Mouse (Mus musculus): ENCODE results near the gene Sik2. TPM values are rescaled to one million over a fixed set of nuclear protein-coding genes. Genes with fewer than 3 reads are reported as not detected.

Sik2 gene
- polyA plus RNA-seq, 1 experiment from 2014 or later, result 20.5 TPM

- Histone ChIP-seq H3K4me2 (ENCODE audit: low read depth, low read length) (no peak overlapping the region), H3K4me3 (replicated peaks; ENCODE audit: low read length) (no peak overlapping the region), H3K9ac (ENCODE audit: low read length) (no peak overlapping the region), H3K27ac (ENCODE audit: low read length) (no peak overlapping the region), H3K36me3 (ENCODE audit: control insufficient read depth, insufficient read depth, low read length) (no peaks in the 10 kb centered on the region), H3K27me3 (ENCODE audit: control insufficient read depth, insufficient read depth, low read length) (no peaks in the 10 kb centered on the region), H3K4me1 (ENCODE audit: control insufficient read depth, insufficient read depth, low read length) (0 out of 2 replicates have a peak, but pooled peaks cover 4% of the 10 kb centered on the region), H3K9me3 (replicated peaks; ENCODE audit: control insufficient read depth, low read length) (no peaks in the 10 kb centered on the region)
- 15% methylated on average over 1 of the region's 1 CpGs for WGBS
- ATAC-seq (ENCODE audit: insufficient read depth, low FRiP score), result no peak
Observed at GRCm38 (mm10) chr9:51030147-51030546, 21.3 kb upstream of the Sik2 start.

GRCm38 (mm10) chr9:51026952-51027351 is 18.1 kb upstream of the Sik2 start:
- no peak for ATAC-seq (ENCODE audit: insufficient read depth, low FRiP score)
- no peak overlapping the region for H3K4me2 ChIP-seq (ENCODE audit: low read depth, low read length)
- 86% methylated on average over 1 of the region's 1 CpGs for WGBS
- no peaks in the 10 kb centered on the region for H3K27me3 ChIP-seq (ENCODE audit: control insufficient read depth, insufficient read depth, low read length)
- no peaks in the 10 kb centered on the region for H3K9me3 ChIP-seq (replicated peaks; ENCODE audit: control insufficient read depth, low read length)
- no peaks in the 10 kb centered on the region for H3K36me3 ChIP-seq (ENCODE audit: control insufficient read depth, insufficient read depth, low read length)
- 0 out of 2 replicates have a peak, but pooled peaks cover 4% of the 10 kb centered on the region for H3K4me1 ChIP-seq (ENCODE audit: control insufficient read depth, insufficient read depth, low read length)
- no peak overlapping the region for H3K4me3 ChIP-seq (replicated peaks; ENCODE audit: low read length)
- H3K9ac ChIP-seq (ENCODE audit: low read length), result no peak overlapping the region
- H3K27ac ChIP-seq (ENCODE audit: low read length), result no peak overlapping the region

- Histone ChIP-seq H3K9me3 (replicated peaks; ENCODE audit: control insufficient read depth, low read length) (no peaks in the 10 kb centered on the region), H3K4me2 (ENCODE audit: low read depth, low read length) (no peak overlapping the region), H3K9ac (ENCODE audit: low read length) (no peak overlapping the region), H3K36me3 (ENCODE audit: control insufficient read depth, insufficient read depth, low read length) (no peaks in the 10 kb centered on the region), H3K27me3 (ENCODE audit: control insufficient read depth, insufficient read depth, low read length) (no peaks in the 10 kb centered on the region), H3K4me3 (replicated peaks; ENCODE audit: low read length) (no peak overlapping the region), H3K4me1 (ENCODE audit: control insufficient read depth, insufficient read depth, low read length) (no peaks in the 10 kb centered on the region), H3K27ac (ENCODE audit: low read length) (no peak overlapping the region)
- 84% methylated on average over 4 of the region's 4 CpGs for WGBS
- no peak for ATAC-seq (ENCODE audit: insufficient read depth, low FRiP score)
Observed at GRCm38 (mm10) chr9:51021123-51021795, 12.4 kb upstream of the Sik2 start.

- no peak for ATAC-seq (ENCODE audit: insufficient read depth, low FRiP score)
Observed at GRCm38 (mm10) chr9:51020351-51020750, 11.5 kb upstream of the Sik2 start.

GRCm38 (mm10) chr9:51019670-51020069 is 10.8 kb upstream of the Sik2 start:
- 66% methylated on average over 7 of the region's 7 CpGs for WGBS
- Histone ChIP-seq H3K27me3 (ENCODE audit: control insufficient read depth, insufficient read depth, low read length) (no peaks in the 10 kb centered on the region), H3K9me3 (replicated peaks; ENCODE audit: control insufficient read depth, low read length) (no peaks in the 10 kb centered on the region), H3K4me2 (ENCODE audit: low read depth, low read length) (no peak overlapping the region), H3K27ac (ENCODE audit: low read length) (no peak overlapping the region), H3K36me3 (ENCODE audit: control insufficient read depth, insufficient read depth, low read length) (no peaks in the 10 kb centered on the region), H3K4me1 (ENCODE audit: control insufficient read depth, insufficient read depth, low read length) (no peaks in the 10 kb centered on the region), H3K4me3 (replicated peaks; ENCODE audit: low read length) (no peak overlapping the region), H3K9ac (ENCODE audit: low read length) (no peak overlapping the region)
- ATAC-seq (ENCODE audit: insufficient read depth, low FRiP score), result no peak

More at GRCm38 (mm10) chr9:51020351-51020750, 11.5 kb upstream of the Sik2 start:
- H3K4me1 ChIP-seq (ENCODE audit: control insufficient read depth, insufficient read depth, low read length), result no peaks in the 10 kb centered on the region
- H3K36me3 ChIP-seq (ENCODE audit: control insufficient read depth, insufficient read depth, low read length), result no peaks in the 10 kb centered on the region
- H3K27ac ChIP-seq (ENCODE audit: low read length), result no peak overlapping the region
- H3K4me2 ChIP-seq (ENCODE audit: low read depth, low read length), result no peak overlapping the region
- H3K27me3 ChIP-seq (ENCODE audit: control insufficient read depth, insufficient read depth, low read length), result no peaks in the 10 kb centered on the region
- no peak overlapping the region for H3K4me3 ChIP-seq (replicated peaks; ENCODE audit: low read length)
- H3K9ac ChIP-seq (ENCODE audit: low read length), result no peak overlapping the region
- 77% methylated on average over 3 of the region's 3 CpGs for WGBS
- no peaks in the 10 kb centered on the region for H3K9me3 ChIP-seq (replicated peaks; ENCODE audit: control insufficient read depth, low read length)

GRCm38 (mm10) chr9:51015732-51016131 is 6.9 kb upstream of the Sik2 start:
- Histone ChIP-seq H3K4me1 (ENCODE audit: control insufficient read depth, insufficient read depth, low read length) (no peaks in the 10 kb centered on the region), H3K4me3 (replicated peaks; ENCODE audit: low read length) (no peak overlapping the region), H3K4me2 (ENCODE audit: low read depth, low read length) (no peak overlapping the region), H3K9me3 (replicated peaks; ENCODE audit: control insufficient read depth, low read length) (no peaks in the 10 kb centered on the region), H3K27ac (ENCODE audit: low read length) (no peak overlapping the region), H3K27me3 (ENCODE audit: control insufficient read depth, insufficient read depth, low read length) (no peaks in the 10 kb centered on the region), H3K9ac (ENCODE audit: low read length) (no peak overlapping the region), H3K36me3 (ENCODE audit: control insufficient read depth, insufficient read depth, low read length) (no peaks in the 10 kb centered on the region)
- 30% methylated on average over 4 of the region's 4 CpGs for WGBS
- ATAC-seq (ENCODE audit: insufficient read depth, low FRiP score), result no peak; the same call in 1 of the 2 replicates

GRCm38 (mm10) chr9:51013644-51014043 is 4.8 kb upstream of the Sik2 start:
- H3K9ac ChIP-seq (ENCODE audit: low read length), result no peak overlapping the region
- no peak overlapping the region for H3K4me2 ChIP-seq (ENCODE audit: low read depth, low read length)
- no peaks in the 10 kb centered on the region for H3K4me1 ChIP-seq (ENCODE audit: control insufficient read depth, insufficient read depth, low read length)
- no peak for ATAC-seq (ENCODE audit: insufficient read depth, low FRiP score)
- no peaks in the 10 kb centered on the region for H3K9me3 ChIP-seq (replicated peaks; ENCODE audit: control insufficient read depth, low read length)
- no peak overlapping the region for H3K27ac ChIP-seq (ENCODE audit: low read length)
- no peak overlapping the region for H3K4me3 ChIP-seq (replicated peaks; ENCODE audit: low read length)
- no peaks in the 10 kb centered on the region for H3K27me3 ChIP-seq (ENCODE audit: control insufficient read depth, insufficient read depth, low read length)
- 81% methylated on average over 1 of the region's 1 CpGs for WGBS
- H3K36me3 ChIP-seq (ENCODE audit: control insufficient read depth, insufficient read depth, low read length), result no peaks in the 10 kb centered on the region

- H3K27ac ChIP-seq (ENCODE audit: low read length), result no peak overlapping the region
- H3K4me1 ChIP-seq (ENCODE audit: control insufficient read depth, insufficient read depth, low read length), result peaks cover 6% of the 10 kb centered on the region
- H3K4me3 ChIP-seq (replicated peaks; ENCODE audit: low read length), result peak overlapping the region; percentile 43
- no peak for ATAC-seq (ENCODE audit: insufficient read depth, low FRiP score)
- H3K27me3 ChIP-seq (ENCODE audit: control insufficient read depth, insufficient read depth, low read length), result no peaks in the 10 kb centered on the region
- peak overlapping the region; percentile 70 for H3K9ac ChIP-seq (ENCODE audit: low read length)
- no peaks in the 10 kb centered on the region for H3K9me3 ChIP-seq (replicated peaks; ENCODE audit: control insufficient read depth, low read length)
- 2% methylated on average over 6 of the region's 6 CpGs for WGBS
- peak overlapping the region; percentile 65 for H3K4me2 ChIP-seq (ENCODE audit: low read depth, low read length)
- H3K36me3 ChIP-seq (ENCODE audit: control insufficient read depth, insufficient read depth, low read length), result no peaks in the 10 kb centered on the region
Observed at GRCm38 (mm10) chr9:51009656-51009950, 730 bp upstream of the Sik2 start.

- Histone ChIP-seq H3K4me1 (ENCODE audit: control insufficient read depth, insufficient read depth, low read length) (peaks cover 6% of the 10 kb centered on the region), H3K9me3 (replicated peaks; ENCODE audit: control insufficient read depth, low read length) (no peaks in the 10 kb centered on the region), H3K9ac (ENCODE audit: low read length) (peak overlapping the region; percentile 94), H3K4me3 (replicated peaks; ENCODE audit: low read length) (peak overlapping the region; percentile 92), H3K27ac (ENCODE audit: low read length) (peak overlapping the region; percentile 94), H3K36me3 (ENCODE audit: control insufficient read depth, insufficient read depth, low read length) (no peaks in the 10 kb centered on the region), H3K4me2 (ENCODE audit: low read depth, low read length) (peak overlapping the region; percentile 83), H3K27me3 (ENCODE audit: control insufficient read depth, insufficient read depth, low read length) (no peaks in the 10 kb centered on the region)
- peak; percentile 47 for ATAC-seq (ENCODE audit: insufficient read depth, low FRiP score)
- under 1% methylated on average over 60 of the region's 65 CpGs for WGBS
Observed at GRCm38 (mm10) chr9:51008068-51008840, 619 bp downstream of the Sik2 start.

All from stomach, embryonic 16.5 days (tissue).